Mouse (Mus musculus): ENCODE results near the gene Neurod1. TPM values are rescaled to one million over a fixed set of nuclear protein-coding genes. Genes with fewer than 3 reads are reported as not detected.

Neurod1 gene
- total and polyA plus RNA-seq, 3 experiments = not detected

- DNase-seq (ENCODE audit: low read depth, low spot score) = no peak
- Histone ChIP-seq H3K27ac (ENCODE audit: control insufficient read depth, low read depth, low read length) (no peak overlapping the region), H3K79me2 (ENCODE audit: control insufficient read depth, insufficient read depth, low read length, poor library complexity) (no peaks in the 10 kb centered on the region), H3K9me3 (replicated peaks; ENCODE audit: insufficient read depth, low read length) (no peaks in the 10 kb centered on the region), H3K9ac (ENCODE audit: control insufficient read depth, low read depth, low read length, poor library complexity, severe bottlenecking) (no peak overlapping the region), H3K27me3 (ENCODE audit: control insufficient read depth in 1 of 2, insufficient read depth in 2 of 2, low read length in 2 of 2) (no peaks in the 10 kb centered on the region), H3K4me1 (ENCODE audit: control insufficient read depth in 1 of 2, insufficient read depth in 2 of 2, low read length in 2 of 2) (no peaks in the 10 kb centered on the region), H3K4me3 (ENCODE audit: control insufficient read depth in 1 of 2, insufficient read depth in 1 of 2, low read depth in 2 of 2, low read length in 2 of 2) (no peak overlapping the region), H3K36me3 (ENCODE audit: control insufficient read depth in 1 of 2, insufficient read depth in 2 of 2, low read length in 2 of 2) (no peaks in the 10 kb centered on the region)
- TF ChIP-seq CTCF (IDR thresholded peaks at IDR 0.05 in 2 of 3, conservative IDR thresholded peaks at IDR 0.05 in 1 of 3; ENCODE audit: control insufficient read depth in 1 of 3, insufficient read depth in 1 of 3, low read depth in 2 of 3, low read length in 3 of 3, poor library complexity in 1 of 3, severe bottlenecking in 1 of 3) (no peak), POLR2AphosphoS2 (IDR thresholded peaks at IDR 0.05; ENCODE audit: low read length) (no peak), NRF1 (IDR thresholded peaks at IDR 0.05; ENCODE audit: insufficient read depth, low read depth, low read length, poor library complexity, severe bottlenecking) (no peak), MEF2A (IDR thresholded peaks at IDR 0.05; ENCODE audit: extremely low read depth, insufficient replicate concordance, low read depth, low read length, poor library complexity, severe bottlenecking) (no peak), TBP (IDR thresholded peaks at IDR 0.05; ENCODE audit: low read depth, low read length) (no peak), RCOR1 (IDR thresholded peaks at IDR 0.05; ENCODE audit: low read depth, low read length) (no peak), HCFC1 (IDR thresholded peaks at IDR 0.05; ENCODE audit: low read depth, low read length) (no peak), USF1 (IDR thresholded peaks at IDR 0.05; ENCODE audit: low read depth, low read length) (no peak), POLR2A (IDR thresholded peaks at IDR 0.05; ENCODE audit: control insufficient read depth in 1 of 2, insufficient read depth in 1 of 2, low read depth in 1 of 2, low read length in 2 of 2, poor library complexity in 1 of 2) (no peak), ZMIZ1 (IDR thresholded peaks at IDR 0.05; ENCODE audit: low read depth, low read length) (no peak), MAZ (IDR thresholded peaks at IDR 0.05; ENCODE audit: low read depth, low read length) (no peak), MAFK (IDR thresholded peaks at IDR 0.05; ENCODE audit: borderline replicate concordance, low read depth, low read length) (no peak), MAX (IDR thresholded peaks at IDR 0.05; ENCODE audit: low read length) (no peak)
These were observed 13.2 kb downstream of the Neurod1 start for GRCm38 (mm10) chr2:79443401-79443800.

- Histone ChIP-seq H3K79me2 (ENCODE audit: control insufficient read depth, insufficient read depth, low read length, poor library complexity) (no peaks in the 10 kb centered on the region), H3K27me3 (ENCODE audit: control insufficient read depth in 1 of 2, insufficient read depth in 2 of 2, low read length in 2 of 2) (no peaks in the 10 kb centered on the region), H3K4me1 (ENCODE audit: control insufficient read depth in 1 of 2, insufficient read depth in 2 of 2, low read length in 2 of 2) (no peaks in the 10 kb centered on the region), H3K4me3 (ENCODE audit: control insufficient read depth in 1 of 2, insufficient read depth in 1 of 2, low read depth in 2 of 2, low read length in 2 of 2) (no peak overlapping the region), H3K9me3 (replicated peaks; ENCODE audit: insufficient read depth, low read length) (no peaks in the 10 kb centered on the region), H3K9ac (ENCODE audit: control insufficient read depth, low read depth, low read length, poor library complexity, severe bottlenecking) (no peak overlapping the region), H3K36me3 (ENCODE audit: control insufficient read depth in 1 of 2, insufficient read depth in 2 of 2, low read length in 2 of 2) (no peaks in the 10 kb centered on the region), H3K27ac (ENCODE audit: control insufficient read depth, low read depth, low read length) (no peak overlapping the region)
- DNase-seq (ENCODE audit: low read depth, low spot score) = no peak
- TF ChIP-seq CHD2 (IDR thresholded peaks at IDR 0.05; ENCODE audit: low read length) (no peak), GATA1 (IDR thresholded peaks at IDR 0.05; ENCODE audit: low read depth, low read length) (no peak), TBP (IDR thresholded peaks at IDR 0.05; ENCODE audit: low read depth, low read length) (no peak), ETS1 (IDR thresholded peaks at IDR 0.05; ENCODE audit: low read depth, low read length) (no peak), ZMIZ1 (IDR thresholded peaks at IDR 0.05; ENCODE audit: low read depth, low read length) (no peak), RCOR1 (IDR thresholded peaks at IDR 0.05; ENCODE audit: low read depth, low read length) (no peak), POLR2AphosphoS2 (IDR thresholded peaks at IDR 0.05; ENCODE audit: low read length) (no peak), MXI1 (IDR thresholded peaks at IDR 0.05; ENCODE audit: low read depth, low read length) (no peak), MEF2A (IDR thresholded peaks at IDR 0.05; ENCODE audit: extremely low read depth, insufficient replicate concordance, low read depth, low read length, poor library complexity, severe bottlenecking) (no peak), CTCF (IDR thresholded peaks at IDR 0.05 in 2 of 3, conservative IDR thresholded peaks at IDR 0.05 in 1 of 3; ENCODE audit: control insufficient read depth in 1 of 3, insufficient read depth in 1 of 3, low read depth in 2 of 3, low read length in 3 of 3, poor library complexity in 1 of 3, severe bottlenecking in 1 of 3) (no peak), E2F4 (IDR thresholded peaks at IDR 0.05; ENCODE audit: borderline replicate concordance, low read depth, low read length) (no peak), RAD21 (IDR thresholded peaks at IDR 0.05; ENCODE audit: low read depth, low read length) (no peak), KAT2A (conservative IDR thresholded peaks at IDR 0.05; ENCODE audit: low read depth, low read length) (no peak), MAZ (IDR thresholded peaks at IDR 0.05; ENCODE audit: low read depth, low read length) (no peak), ZNF384 (IDR thresholded peaks at IDR 0.05; ENCODE audit: low read depth, low read length) (no peak), POLR2AphosphoS5 (IDR thresholded peaks at IDR 0.05; ENCODE audit: borderline replicate concordance, low read depth, low read length) (no peak), CHD1 (IDR thresholded peaks at IDR 0.05; ENCODE audit: low read depth, low read length) (no peak)
These were observed 13.6 kb downstream of the Neurod1 start for GRCm38 (mm10) chr2:79442906-79443305.
